Mouse (Mus musculus) CH12.LX (cell line): ENCODE results near the gene 6030408B16Rik. TPM values are rescaled to one million over a fixed set of nuclear protein-coding genes. Genes with fewer than 3 reads are reported as not detected.

Experiments
- DNase-seq: peaks from one replicate; pipeline ENCODE4 v3.0.0-alpha.2; 2013; ENCODE audit errors: extremely low read depth
- H3K27ac ChIP-seq: 2 replicates; pipeline ENCODE4 v1.5.1; 2012; ENCODE audit warnings: low read depth, mild to moderate bottlenecking, control low read depth, moderate library complexity; ENCODE audit not compliant: insufficient read depth
- H3K27me3 ChIP-seq: replicated peaks from 2 replicates; pipeline ENCODE3; 2012; ENCODE audit warnings: inconsistent platforms
- H3K36me3 ChIP-seq, 2 experiments: replicated peaks in 1 of 2; 2 replicates each; pipeline versions ENCODE3 to v1.6.1; 2012; ENCODE audit warnings: inconsistent platforms in 1 of 2, low read length in 1 of 2, mild to moderate bottlenecking in 1 of 2, mixed read lengths in 1 of 2, moderate library complexity in 1 of 2; ENCODE audit not compliant: control insufficient read depth in 1 of 2, insufficient read depth in 1 of 2
- H3K4me1 ChIP-seq, 2 experiments: 2 replicates each; pipeline ENCODE4 v1.6.1; 2012; ENCODE audit warnings: inconsistent platforms in 1 of 2, moderate library complexity in 1 of 2; ENCODE audit not compliant: insufficient read depth in 2 of 2, control insufficient read depth in 1 of 2
- H3K4me2 ChIP-seq: 2 replicates; pipeline ENCODE4 v1.6.1; 2012; ENCODE audit warnings: low read depth, mild to moderate bottlenecking, control low read depth; ENCODE audit not compliant: poor library complexity, insufficient read depth, severe bottlenecking
- H3K4me3 ChIP-seq, 3 experiments: fragments of 150-350 bp in 1 of 3; sonication (generic) in 1 of 3; replicated peaks in 1 of 3; 2 replicates each; pipeline versions ENCODE3 to v1.5.1; 2011 to 2012; ENCODE audit warnings: low read depth in 2 of 3, low read length in 2 of 3, mild to moderate bottlenecking in 2 of 3, moderate library complexity in 2 of 3, control low read depth in 1 of 3, improper control_type of control experiment in 1 of 3, inconsistent platforms in 1 of 3, mixed read lengths in 1 of 3; ENCODE audit not compliant: poor library complexity in 1 of 3
- H3K79me2 ChIP-seq: replicated peaks from 2 replicates; pipeline ENCODE4 v1.6.1; 2012; ENCODE audit warnings: mild to moderate bottlenecking, moderate library complexity; ENCODE audit not compliant: control insufficient read depth, poor library complexity, insufficient read depth, severe bottlenecking; ENCODE audit errors: extremely low read depth
- H3K9ac ChIP-seq: 2 replicates; pipeline ENCODE4 v1.6.1; 2012; ENCODE audit warnings: low read depth, mild to moderate bottlenecking, control low read depth, moderate library complexity; ENCODE audit not compliant: insufficient read depth
- H3K9me3 ChIP-seq: replicated peaks from 2 replicates; pipeline ENCODE3; 2012; ENCODE audit warnings: low read length, inconsistent platforms, mixed read lengths
- CTCF ChIP-seq, 2 experiments: IDR thresholded peaks in 1 of 2; conservative IDR thresholded peaks in 1 of 2; 2 replicates each; pipeline ENCODE4 v1.5.1; 2011 to 2012; ENCODE audit warnings: low read depth in 2 of 2, low read length in 2 of 2, improper control_type of control experiment in 1 of 2, inconsistent platforms in 1 of 2, mild to moderate bottlenecking in 1 of 2, moderate library complexity in 1 of 2
- E2F4 ChIP-seq: IDR thresholded peaks from 2 replicates; pipeline ENCODE4 v1.6.1; 2011; ENCODE audit warnings: low read depth, low read length, improper control_type of control experiment; ENCODE audit not compliant: insufficient replicate concordance
- EP300 ChIP-seq: IDR thresholded peaks from 2 replicates; pipeline ENCODE4 v1.6.1; 2011; ENCODE audit warnings: low read length, improper control_type of control experiment
- GABPA ChIP-seq: IDR thresholded peaks from 2 replicates; pipeline ENCODE4 v1.6.1; 2012; ENCODE audit warnings: low read depth, low read length, improper control_type of control experiment, inconsistent platforms; ENCODE audit not compliant: insufficient replicate concordance
- HCFC1 ChIP-seq: IDR thresholded peaks from 2 replicates; pipeline ENCODE4 v1.6.1; 2012; ENCODE audit warnings: low read depth, mild to moderate bottlenecking, inconsistent platforms, low read length, improper control_type of control experiment
- JUN ChIP-seq: IDR thresholded peaks from 2 replicates; pipeline ENCODE4 v1.6.1; 2011; ENCODE audit warnings: low read depth, mild to moderate bottlenecking, low read length, improper control_type of control experiment, moderate library complexity; ENCODE audit not compliant: insufficient read depth
- JUND ChIP-seq: conservative IDR thresholded peaks from 2 replicates; pipeline ENCODE4 v1.6.1; 2011; ENCODE audit warnings: low read depth, low read length, improper control_type of control experiment
- KAT2A ChIP-seq: IDR thresholded peaks from 2 replicates; pipeline ENCODE4 v1.6.1; 2012; ENCODE audit warnings: low read length, improper control_type of control experiment, inconsistent platforms; ENCODE audit not compliant: insufficient replicate concordance
- MAFK ChIP-seq: IDR thresholded peaks from 2 replicates; pipeline ENCODE4 v1.6.1; 2011; ENCODE audit warnings: low read length, improper control_type of control experiment; ENCODE audit not compliant: insufficient replicate concordance
- MXI1 ChIP-seq: IDR thresholded peaks from 2 replicates; pipeline ENCODE4 v1.6.1; 2011; ENCODE audit warnings: mild to moderate bottlenecking, low read depth, low read length, improper control_type of control experiment
- MYC ChIP-seq: IDR thresholded peaks from 2 replicates; pipeline ENCODE4 v1.6.1; 2011; ENCODE audit warnings: low read depth, mild to moderate bottlenecking, improper control_type of control experiment, low read length
- NRF1 ChIP-seq: IDR thresholded peaks from 2 replicates; pipeline ENCODE4 v1.6.1; 2014; ENCODE audit warnings: low read depth, mild to moderate bottlenecking, inconsistent platforms, low read length, improper control_type of control experiment, moderate library complexity
- PAX5 ChIP-seq: IDR thresholded peaks from 2 replicates; pipeline ENCODE4 v1.6.1; 2012; ENCODE audit warnings: low read length, inconsistent platforms, mixed read lengths
- RAD21 ChIP-seq: IDR thresholded peaks from 2 replicates; pipeline ENCODE4 v1.6.1; 2011; ENCODE audit warnings: low read depth, mild to moderate bottlenecking, low read length, improper control_type of control experiment, moderate library complexity
- TCF12 ChIP-seq: IDR thresholded peaks from 2 replicates; pipeline ENCODE4 v1.6.1; 2014; ENCODE audit warnings: low read depth, mild to moderate bottlenecking, inconsistent platforms, low read length, improper control_type of control experiment
- UBTF ChIP-seq: IDR thresholded peaks from 2 replicates; pipeline ENCODE4 v1.6.1; 2012; ENCODE audit warnings: low read depth, mild to moderate bottlenecking, inconsistent platforms, low read length, improper control_type of control experiment, moderate library complexity
- USF1 ChIP-seq: IDR thresholded peaks from 2 replicates; pipeline ENCODE4 v1.6.1; 2014; ENCODE audit warnings: low read depth, mild to moderate bottlenecking, inconsistent platforms, low read length, improper control_type of control experiment
- dilution Hi-C: fragments of 300-500 bp; cut with MboI; formaldehyde crosslinking; loops from 2 replicates; pipeline ENCODE4 v1.14.3; 2020; ENCODE audit warnings: low sequenced_read_pairs; ENCODE audit not compliant: extremely low pct_unique_long_range_greater_than_20kb, extremely low pct_ligation_motif_present
- in situ Hi-C: fragments of 300-500 bp; cut with MboI; formaldehyde crosslinking; loops from 3 replicates; pipeline ENCODE4 v1.14.3; 2019; ENCODE audit warnings: low sequenced_read_pairs, low pct_ligation_motif_present, low pct_unique_long_range_greater_than_20kb, mixed read lengths
- polyA plus RNA-seq: library from polyadenylated mRNA; unstranded; fragments of >175 nt; gene quantifications from 2 replicates; pipeline ENCODE4 v1.2.1, GENCODE M21; 2012; ENCODE audit warnings: low read depth; ENCODE audit not compliant: insufficient read length
- total RNA-seq, 2 experiments: library from RNA; depleted of rRNA; stranded (reverse); fragments of 300-350 nt in 1 of 2; fragments of >200 nt in 1 of 2; gene quantifications; 2 replicates each; pipeline ENCODE4 v1.2.3; 2012 to 2014

The 6030408B16Rik gene
- total and polyA plus RNA-seq, 3 experiments, result 0.13 to 0.17 TPM; not detected in 1

GRCm38 (mm10) chr15:101333165-101333564 lies 40.2 kb downstream of the 6030408B16Rik start:
- dilution Hi-C loops, result no loop called here

DNA sequence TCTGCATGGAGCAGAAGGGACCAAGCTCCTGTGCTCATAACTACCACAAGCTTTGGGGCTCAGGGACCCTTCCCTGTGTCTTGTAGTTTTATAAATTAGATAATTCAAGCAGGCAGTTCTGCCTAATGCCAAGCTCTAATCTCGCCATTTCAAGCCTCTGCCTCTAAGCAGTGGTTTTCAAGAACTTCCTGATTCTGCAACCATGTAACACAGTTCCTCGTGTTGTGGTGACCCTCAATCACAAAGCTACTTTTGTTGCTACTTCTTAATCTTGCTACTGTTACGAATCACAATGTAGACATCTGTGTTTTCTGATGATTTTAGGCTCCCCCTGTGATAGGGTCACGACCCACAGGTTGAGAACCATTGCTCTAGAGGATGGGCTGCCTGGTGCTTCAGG lies 40.6 kb downstream of the 6030408B16Rik start:
- DNase-seq, result no peak
- no peak for TF ChIP-seq HCFC1
- dilution Hi-C loops, result no loop called here
- Histone ChIP-seq H3K4me1 (no peaks in the 10 kb centered on the region), H3K4me3 (no peak overlapping the region), H3K9ac (no peak overlapping the region), H3K9me3 (no peaks in the 10 kb centered on the region), H3K79me2 (no peaks in the 10 kb centered on the region), H3K27me3 (peaks cover 94% of the 10 kb centered on the region), H3K36me3 (no peaks in the 10 kb centered on the region), H3K27ac (no peak overlapping the region), H3K4me2 (no peak overlapping the region)
- in situ Hi-C loops, result loop anchor here (10.0 kb wide), 1 partner anchor 441 kb away; no protein-coding TSS in a partner anchor

More at GRCm38 (mm10) chr15:101333165-101333564, 40.2 kb downstream of the 6030408B16Rik start:
- H3K4me2 ChIP-seq, result no peak overlapping the region
- H3K4me1 ChIP-seq, result no peaks in the 10 kb centered on the region
- no peaks in the 10 kb centered on the region for H3K79me2 ChIP-seq
- peaks cover 93% of the 10 kb centered on the region for H3K27me3 ChIP-seq
- no peaks in the 10 kb centered on the region for H3K9me3 ChIP-seq
- no peak for DNase-seq
- H3K27ac ChIP-seq, result no peak overlapping the region
- H3K36me3 ChIP-seq, result no peaks in the 10 kb centered on the region
- H3K4me3 ChIP-seq, result no peak overlapping the region
- TF ChIP-seq PAX5 (no peak), MXI1 (no peak), NRF1 (no peak), USF1 (no peak), CTCF (conservative IDR thresholded peaks at IDR 0.05 in 1 of 2, IDR thresholded peaks at IDR 0.05 in 1 of 2; ENCODE audit: low read depth in 2 of 2, low read length in 2 of 2) (no peak), TCF12 (no peak), E2F4 (no peak), KAT2A (no peak), UBTF (no peak), JUND (no peak)
- in situ Hi-C loops, result loop anchor here (10.0 kb wide), 1 partner anchor 442 kb away; no protein-coding TSS in a partner anchor
- no peak overlapping the region for H3K9ac ChIP-seq

- Histone ChIP-seq H3K4me3 (no peak overlapping the region), H3K27me3 (peaks cover 89% of the 10 kb centered on the region), H3K36me3 (no peaks in the 10 kb centered on the region)
- DNase-seq, result no peak
- TF ChIP-seq GABPA (no peak), JUN (no peak), RAD21 (no peak), MYC (no peak), MAFK (no peak), EP300 (no peak)
- TF ChIP-seq, all 38 proteins: peak for 0
- Histone ChIP-seq H3K4me1 (no peaks in the 10 kb centered on the region), H3K4me2 (no peak overlapping the region), H3K9ac (no peak overlapping the region), H3K79me2 (no peaks in the 10 kb centered on the region), H3K9me3 (no peaks in the 10 kb centered on the region), H3K27ac (no peak overlapping the region)
- in situ Hi-C loops (loop anchor here (5.0 to 10.0 kb wide), 2 partner anchors 438 to 646 kb away; no protein-coding TSS in a partner anchor), dilution Hi-C loops (no loop called here)
Observed at GRCm38 (mm10) chr15:101336474-101337174, 43.6 kb downstream of the 6030408B16Rik start.
